Mouse (Mus musculus): Measurements from ENCODE around the gene Hist1h2bm.

DNA sequence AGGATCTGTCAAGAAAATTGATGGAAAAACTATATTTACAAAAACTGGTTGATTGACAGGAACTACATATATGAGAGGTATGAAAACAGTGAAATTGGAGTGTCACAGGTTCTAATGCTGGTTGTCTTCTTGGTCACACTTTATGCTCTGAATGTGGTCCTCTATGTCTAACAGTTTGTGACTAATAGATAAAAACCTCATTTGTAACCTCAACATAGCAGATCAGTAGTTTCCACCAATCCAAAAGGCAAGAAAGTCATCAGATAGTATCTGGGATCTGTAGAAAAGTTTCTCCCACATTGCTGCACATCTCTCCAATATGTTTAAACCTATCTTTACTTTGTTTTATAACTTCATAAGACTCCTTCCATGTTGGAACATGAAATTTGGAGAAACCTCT lies 29.6 kb downstream of the Hist1h2bm start:
- TF ChIP-seq CTCF (IDR thresholded peaks at IDR 0.05; ENCODE audit: insufficient read depth, low read length) (no peak), POLR2A (IDR thresholded peaks at IDR 0.05; ENCODE audit: borderline replicate concordance, extremely low read depth, low read depth, low read length) (no peak)
